Mouse (Mus musculus): ENCODE results near the gene Polk. TPM values are rescaled to one million over a fixed set of nuclear protein-coding genes. Genes with fewer than 3 reads are reported as not detected.

The Polk gene
- polyA plus RNA-seq, 1 experiment from 2014 or later = 11.5 TPM

DNA sequence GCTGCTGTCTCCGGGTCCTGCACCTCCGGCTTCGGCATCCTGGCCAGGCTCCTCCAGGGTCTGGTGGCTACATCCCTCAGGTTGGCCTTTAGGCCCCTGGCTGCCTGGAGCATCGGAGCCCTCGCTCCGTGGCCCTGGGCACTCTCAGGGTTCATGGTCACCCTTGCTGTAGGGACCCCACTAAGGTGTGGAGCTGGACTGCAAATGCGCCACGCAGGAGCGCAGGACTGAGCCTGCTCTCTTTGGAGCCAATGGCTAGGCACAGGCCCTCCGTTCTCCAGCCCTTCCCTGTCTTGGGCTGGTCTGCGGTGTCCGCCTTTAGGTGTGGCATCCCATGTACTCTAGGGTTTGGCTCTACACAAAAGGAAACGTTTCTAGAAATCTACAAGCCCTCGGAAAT, 71.4 kb downstream of the Polk start, which contains the start of gene Ankdd1b:
Gene Ankdd1b (minus strand): TSS at position 242 of the 400 bp plus-strand sequence.
- 0 out of 2 replicates have a peak within 1 kb of the TSS, but pooled peaks have one; percentile 28 for H3K27ac ChIP-seq (ENCODE audit: low read length)
- H3K4me3 ChIP-seq (ENCODE audit: low read depth, low read length) = no peak within 1 kb of the TSS
- no peaks in the 10 kb centered on the region for H3K27me3 ChIP-seq (ENCODE audit: control insufficient read depth, insufficient read depth, low read length)

DNA sequence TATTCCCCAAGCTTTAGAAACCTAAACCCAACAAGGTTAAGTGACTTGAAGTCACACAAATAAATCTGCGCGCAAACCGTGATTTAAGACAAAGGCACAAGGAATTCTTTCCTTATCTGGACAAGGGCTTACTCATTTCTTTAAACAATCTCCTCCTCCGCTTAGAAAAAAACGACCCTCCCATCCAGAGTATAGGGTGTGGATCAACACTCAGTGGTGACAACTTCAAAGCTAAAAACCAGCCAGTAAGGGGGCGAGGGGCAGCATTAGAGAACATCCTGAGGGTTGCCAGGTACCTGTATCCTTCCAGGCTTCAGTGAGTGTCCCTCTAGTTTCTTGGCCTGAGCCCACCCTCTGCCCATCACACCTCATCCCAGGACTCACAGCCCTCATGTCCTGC, 71.8 kb downstream of the Polk start:
- no peaks in the 10 kb centered on the region for H3K4me1 ChIP-seq (ENCODE audit: control insufficient read depth, insufficient read depth, low read length)
- H3K4me3 ChIP-seq (ENCODE audit: low read depth, low read length) = no peak overlapping the region
- no peak overlapping the region for H3K9ac ChIP-seq (replicated peaks; ENCODE audit: low read depth, low read length)
- no peak for ATAC-seq (ENCODE audit: insufficient number of reproducible peaks, insufficient read depth, low FRiP score, low read depth)
- no peak overlapping the region for H3K27ac ChIP-seq (ENCODE audit: low read length)
- no peaks in the 10 kb centered on the region for H3K36me3 ChIP-seq (ENCODE audit: control insufficient read depth, insufficient read depth, low read length)
- no peaks in the 10 kb centered on the region for H3K27me3 ChIP-seq (ENCODE audit: control insufficient read depth, insufficient read depth, low read length)
- 47% methylated on average over 6 of the region's 6 CpGs for WGBS
- no peaks in the 10 kb centered on the region for H3K9me3 ChIP-seq (ENCODE audit: control insufficient read depth, low read depth, low read length)
- H3K4me2 ChIP-seq (replicated peaks; ENCODE audit: low read depth, low read length) = no peak overlapping the region

More for the DNA sequence above, 71.4 kb downstream of the Polk start, which contains the start of gene Ankdd1b:
- no peaks in the 10 kb centered on the region for H3K4me1 ChIP-seq (ENCODE audit: control insufficient read depth, insufficient read depth, low read length)
- ATAC-seq (ENCODE audit: insufficient number of reproducible peaks, insufficient read depth, low FRiP score, low read depth) = no peak
- H3K9me3 ChIP-seq (ENCODE audit: control insufficient read depth, low read depth, low read length) = no peaks in the 10 kb centered on the region
- no peak within 1 kb of the TSS for H3K9ac ChIP-seq (replicated peaks; ENCODE audit: low read depth, low read length)
- no peaks in the 10 kb centered on the region for H3K36me3 ChIP-seq (ENCODE audit: control insufficient read depth, insufficient read depth, low read length)
- H3K4me2 ChIP-seq (replicated peaks; ENCODE audit: low read depth, low read length) = no peak within 1 kb of the TSS
- WGBS = 80% methylated on average over 14 of the region's 14 CpGs

DNA sequence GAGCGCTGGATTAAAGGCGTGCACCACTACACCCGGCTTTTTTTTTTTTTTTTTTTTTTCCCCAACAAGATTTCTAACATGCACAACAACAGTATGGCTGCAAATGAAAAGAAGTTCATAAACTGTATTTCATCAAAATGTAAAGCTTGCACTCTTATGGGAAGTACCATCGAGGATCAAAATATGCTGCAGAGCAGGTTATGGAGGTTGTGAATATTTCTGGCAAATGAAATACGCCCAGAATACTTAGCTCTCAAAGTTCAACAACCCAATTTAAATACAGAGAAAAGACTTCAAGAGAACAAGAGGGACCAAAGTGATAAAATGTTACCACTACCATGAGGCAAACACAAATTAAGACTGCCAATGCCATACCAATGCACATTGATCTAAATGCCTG, 73.7 kb downstream of the Polk start:
- H3K9ac ChIP-seq (replicated peaks; ENCODE audit: low read depth, low read length) = no peak overlapping the region
- H3K36me3 ChIP-seq (ENCODE audit: control insufficient read depth, insufficient read depth, low read length) = no peaks in the 10 kb centered on the region
- no peak overlapping the region for H3K4me2 ChIP-seq (replicated peaks; ENCODE audit: low read depth, low read length)
- no peaks in the 10 kb centered on the region for H3K27me3 ChIP-seq (ENCODE audit: control insufficient read depth, insufficient read depth, low read length)
- 84% methylated on average over 5 of the region's 5 CpGs for WGBS
- no peak overlapping the region for H3K27ac ChIP-seq (ENCODE audit: low read length)
- no peaks in the 10 kb centered on the region for H3K9me3 ChIP-seq (ENCODE audit: control insufficient read depth, low read depth, low read length)
- H3K4me3 ChIP-seq (ENCODE audit: low read depth, low read length) = no peak overlapping the region
- no peaks in the 10 kb centered on the region for H3K4me1 ChIP-seq (ENCODE audit: control insufficient read depth, insufficient read depth, low read length)
- ATAC-seq (ENCODE audit: insufficient number of reproducible peaks, insufficient read depth, low FRiP score, low read depth) = no peak

DNA sequence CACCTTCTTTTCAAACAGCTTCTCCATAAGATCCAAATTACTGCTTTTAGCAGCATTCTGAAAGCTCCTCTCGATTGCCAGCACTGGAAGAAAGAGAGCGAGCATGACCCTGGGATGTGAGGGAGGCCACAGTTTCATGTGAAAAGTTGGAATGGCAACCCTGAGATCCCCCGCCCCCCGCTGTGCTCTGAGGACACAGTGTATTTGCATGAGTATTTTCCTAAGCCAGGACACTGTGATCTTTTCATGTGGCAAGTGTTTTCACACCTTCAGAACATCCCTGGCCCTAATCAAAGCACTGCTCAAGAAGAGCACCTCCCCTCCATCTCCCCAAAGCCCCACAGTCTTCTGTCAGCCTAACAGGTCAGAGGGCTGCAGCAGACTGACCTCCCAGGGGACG, 77.1 kb downstream of the Polk start:
- no peaks in the 10 kb centered on the region for H3K27me3 ChIP-seq (ENCODE audit: control insufficient read depth, insufficient read depth, low read length)
- no peak for ATAC-seq (ENCODE audit: insufficient number of reproducible peaks, insufficient read depth, low FRiP score, low read depth)
- 0 out of 2 replicates have a peak, but pooled peaks cover 3% of the 10 kb centered on the region for H3K4me1 ChIP-seq (ENCODE audit: control insufficient read depth, insufficient read depth, low read length)
- H3K36me3 ChIP-seq (ENCODE audit: control insufficient read depth, insufficient read depth, low read length) = no peaks in the 10 kb centered on the region
- H3K9ac ChIP-seq (replicated peaks; ENCODE audit: low read depth, low read length) = no peak overlapping the region
- no peaks in the 10 kb centered on the region for H3K9me3 ChIP-seq (ENCODE audit: control insufficient read depth, low read depth, low read length)
- 52% methylated on average over 5 of the region's 5 CpGs for WGBS
- no peak overlapping the region for H3K27ac ChIP-seq (ENCODE audit: low read length)
- H3K4me3 ChIP-seq (ENCODE audit: low read depth, low read length) = no peak overlapping the region
- H3K4me2 ChIP-seq (replicated peaks; ENCODE audit: low read depth, low read length) = no peak overlapping the region

DNA sequence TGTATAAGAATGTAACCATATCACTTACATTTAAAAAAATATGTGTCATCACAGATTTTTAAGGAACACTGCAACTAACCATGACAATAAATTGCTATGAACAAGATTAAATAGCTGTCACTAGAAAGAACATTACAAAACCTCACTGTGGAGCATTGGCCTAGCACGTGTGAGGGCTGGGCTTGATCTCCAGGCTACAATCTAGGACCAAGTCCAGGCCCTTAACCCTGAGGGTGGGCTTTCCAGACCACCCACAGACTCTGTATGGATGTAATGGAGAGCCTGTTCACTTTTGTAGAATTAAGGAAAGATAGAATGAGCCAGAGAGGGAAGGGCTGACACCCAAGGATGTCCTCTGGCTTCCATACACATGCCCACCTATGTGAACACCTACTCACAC, 79.7 kb downstream of the Polk start:
- Histone ChIP-seq H3K27me3 (ENCODE audit: control insufficient read depth, insufficient read depth, low read length) (no peaks in the 10 kb centered on the region), H3K4me3 (ENCODE audit: low read depth, low read length) (no peak overlapping the region), H3K9ac (replicated peaks; ENCODE audit: low read depth, low read length) (no peak overlapping the region), H3K4me2 (replicated peaks; ENCODE audit: low read depth, low read length) (no peak overlapping the region), H3K27ac (ENCODE audit: low read length) (no peak overlapping the region), H3K36me3 (ENCODE audit: control insufficient read depth, insufficient read depth, low read length) (no peaks in the 10 kb centered on the region), H3K9me3 (ENCODE audit: control insufficient read depth, low read depth, low read length) (no peaks in the 10 kb centered on the region), H3K4me1 (ENCODE audit: control insufficient read depth, insufficient read depth, low read length) (0 out of 2 replicates have a peak, but pooled peaks cover 3% of the 10 kb centered on the region)
- WGBS = 45% methylated on average over 1 of the region's 1 CpGs
- ATAC-seq (ENCODE audit: insufficient number of reproducible peaks, insufficient read depth, low FRiP score, low read depth) = no peak

DNA sequence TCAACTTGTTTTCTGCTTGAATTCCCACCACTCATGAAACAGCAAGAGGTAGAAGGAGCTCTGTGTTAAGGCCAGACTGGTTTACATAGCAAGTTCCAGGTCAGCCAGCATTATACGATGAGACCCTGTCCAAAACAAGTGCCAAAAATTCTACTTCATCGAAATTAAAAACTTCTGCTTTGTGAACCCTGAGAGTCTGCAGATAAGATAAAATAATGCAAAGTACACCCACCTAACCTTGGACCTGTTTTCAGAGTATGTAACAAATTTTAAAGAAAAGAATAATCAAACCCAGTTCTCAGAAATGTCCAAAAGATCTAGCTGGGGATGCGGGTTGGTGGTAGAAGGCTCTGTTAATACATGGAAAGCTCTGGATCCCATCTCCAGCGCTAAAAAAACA, 83.8 kb downstream of the Polk start:
- ATAC-seq (ENCODE audit: insufficient number of reproducible peaks, insufficient read depth, low FRiP score, low read depth) = no peak
- no peak overlapping the region for H3K4me3 ChIP-seq (ENCODE audit: low read depth, low read length)
- no peaks in the 10 kb centered on the region for H3K9me3 ChIP-seq (ENCODE audit: control insufficient read depth, low read depth, low read length)
- 74% methylated on average over 4 of the region's 4 CpGs for WGBS
- 0 out of 2 replicates have a peak, but pooled peaks cover 3% of the 10 kb centered on the region for H3K4me1 ChIP-seq (ENCODE audit: control insufficient read depth, insufficient read depth, low read length)
- H3K9ac ChIP-seq (replicated peaks; ENCODE audit: low read depth, low read length) = no peak overlapping the region
- no peak overlapping the region for H3K4me2 ChIP-seq (replicated peaks; ENCODE audit: low read depth, low read length)
- H3K27ac ChIP-seq (ENCODE audit: low read length) = no peak overlapping the region
- no peaks in the 10 kb centered on the region for H3K36me3 ChIP-seq (ENCODE audit: control insufficient read depth, insufficient read depth, low read length)
- no peaks in the 10 kb centered on the region for H3K27me3 ChIP-seq (ENCODE audit: control insufficient read depth, insufficient read depth, low read length)

DNA sequence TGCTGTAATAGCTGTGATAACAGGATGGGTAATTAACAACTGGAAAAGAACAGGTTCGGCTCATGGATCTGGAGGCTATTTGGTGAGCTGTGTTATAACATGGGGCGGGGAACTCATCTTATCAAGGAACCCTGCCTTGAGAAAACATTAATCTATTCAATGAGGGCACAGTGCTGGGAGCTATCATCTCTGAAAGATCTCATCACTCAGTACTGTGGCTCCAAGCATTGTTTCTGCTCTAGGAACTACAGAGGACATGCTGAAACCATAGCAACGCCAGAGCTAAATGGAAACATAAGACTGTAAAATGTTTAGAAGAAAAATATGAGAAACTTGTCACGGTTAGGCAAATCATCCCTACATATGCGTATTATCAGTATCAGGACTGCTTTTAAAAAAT, 84.4 kb downstream of the Polk start:
- Histone ChIP-seq H3K9ac (replicated peaks; ENCODE audit: low read depth, low read length) (no peak overlapping the region), H3K9me3 (ENCODE audit: control insufficient read depth, low read depth, low read length) (no peaks in the 10 kb centered on the region), H3K27me3 (ENCODE audit: control insufficient read depth, insufficient read depth, low read length) (no peaks in the 10 kb centered on the region), H3K36me3 (ENCODE audit: control insufficient read depth, insufficient read depth, low read length) (no peaks in the 10 kb centered on the region), H3K4me1 (ENCODE audit: control insufficient read depth, insufficient read depth, low read length) (0 out of 2 replicates have a peak, but pooled peaks cover 3% of the 10 kb centered on the region), H3K4me3 (ENCODE audit: low read depth, low read length) (no peak overlapping the region), H3K4me2 (replicated peaks; ENCODE audit: low read depth, low read length) (no peak overlapping the region), H3K27ac (ENCODE audit: low read length) (no peak overlapping the region)
- 72% methylated on average over 5 of the region's 5 CpGs for WGBS
- no peak for ATAC-seq (ENCODE audit: insufficient number of reproducible peaks, insufficient read depth, low FRiP score, low read depth)

DNA sequence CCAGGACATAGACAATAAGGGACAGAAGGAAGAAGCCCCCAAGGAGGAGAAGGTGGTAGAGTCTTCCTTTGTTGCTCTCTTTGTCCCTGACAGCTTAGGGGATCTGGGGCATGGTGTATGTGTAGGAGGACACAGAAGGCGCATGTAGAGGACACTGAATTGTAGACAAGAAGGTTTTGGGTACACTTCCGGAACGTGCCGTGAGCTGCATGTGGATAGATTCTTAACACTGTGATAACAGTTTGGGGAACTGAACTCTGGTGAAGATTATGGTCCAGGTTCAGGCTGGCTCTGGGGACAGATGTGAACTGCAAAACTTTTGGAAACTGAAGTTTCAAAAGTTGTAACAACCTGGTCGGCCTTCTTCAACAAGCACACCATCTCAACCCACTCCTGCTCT, 84.8 kb downstream of the Polk start:
- H3K4me1 ChIP-seq (ENCODE audit: control insufficient read depth, insufficient read depth, low read length) = 0 out of 2 replicates have a peak, but pooled peaks cover 1% of the 10 kb centered on the region
- H3K9ac ChIP-seq (replicated peaks; ENCODE audit: low read depth, low read length) = no peak overlapping the region
- H3K4me3 ChIP-seq (ENCODE audit: low read depth, low read length) = no peak overlapping the region
- H3K36me3 ChIP-seq (ENCODE audit: control insufficient read depth, insufficient read depth, low read length) = no peaks in the 10 kb centered on the region
- no peak overlapping the region for H3K4me2 ChIP-seq (replicated peaks; ENCODE audit: low read depth, low read length)
- no peaks in the 10 kb centered on the region for H3K27me3 ChIP-seq (ENCODE audit: control insufficient read depth, insufficient read depth, low read length)
- 85% methylated on average over 5 of the region's 5 CpGs for WGBS
- no peaks in the 10 kb centered on the region for H3K9me3 ChIP-seq (ENCODE audit: control insufficient read depth, low read depth, low read length)
- H3K27ac ChIP-seq (ENCODE audit: low read length) = no peak overlapping the region
- no peak for ATAC-seq (ENCODE audit: insufficient number of reproducible peaks, insufficient read depth, low FRiP score, low read depth)

DNA sequence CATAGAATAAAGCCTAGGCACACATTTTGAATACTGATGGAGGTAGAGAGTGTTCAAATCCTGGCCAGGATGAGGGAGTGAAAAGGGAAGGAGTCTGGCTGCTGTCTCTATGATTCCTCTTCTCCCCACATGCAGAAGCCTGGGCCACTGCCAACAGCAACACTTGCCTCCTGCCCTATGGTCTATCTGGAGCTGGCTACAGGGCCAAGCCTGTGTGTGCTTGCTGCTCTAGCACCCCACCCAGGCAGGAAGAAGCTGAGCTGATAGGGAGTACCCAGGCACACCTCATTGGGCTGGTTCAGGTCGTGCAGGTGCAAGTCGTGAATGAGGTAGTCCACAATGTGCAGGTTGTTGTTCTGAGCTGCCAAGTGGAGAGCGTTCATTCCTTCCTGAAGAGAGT, 88.1 kb downstream of the Polk start:
- H3K27me3 ChIP-seq (ENCODE audit: control insufficient read depth, insufficient read depth, low read length) = no peaks in the 10 kb centered on the region
- H3K4me1 ChIP-seq (ENCODE audit: control insufficient read depth, insufficient read depth, low read length) = 0 out of 2 replicates have a peak, but pooled peaks cover 3% of the 10 kb centered on the region
- H3K27ac ChIP-seq (ENCODE audit: low read length) = no peak overlapping the region
- no peak overlapping the region for H3K4me2 ChIP-seq (replicated peaks; ENCODE audit: low read depth, low read length)
- 70% methylated on average over 3 of the region's 3 CpGs for WGBS
- no peaks in the 10 kb centered on the region for H3K9me3 ChIP-seq (ENCODE audit: control insufficient read depth, low read depth, low read length)
- H3K4me3 ChIP-seq (ENCODE audit: low read depth, low read length) = no peak overlapping the region
- no peak overlapping the region for H3K9ac ChIP-seq (replicated peaks; ENCODE audit: low read depth, low read length)
- peak; percentile 30; the same call in 1 of the 2 replicates for ATAC-seq (ENCODE audit: insufficient number of reproducible peaks, insufficient read depth, low FRiP score, low read depth)
- H3K36me3 ChIP-seq (ENCODE audit: control insufficient read depth, insufficient read depth, low read length) = no peaks in the 10 kb centered on the region
